Mouse (Mus musculus) forebrain, embryonic 14.5 days (tissue): ENCODE measurements around the gene Wasf2. TPM values are rescaled to one million over a fixed set of nuclear protein-coding genes. Genes with fewer than 3 reads are reported as not detected.

ENCODE experiments used
- ATAC-seq: fragments of 200-750 bp; cut with Nextera tagmentation; 2 replicates; pipeline ENCODE4 v1.8.0; 2017; ENCODE audit warnings: mild to moderate bottlenecking, moderate library complexity
- DNase-seq: peaks from one replicate; pipeline ENCODE4 v3.0.0-alpha.2; 2015; ENCODE audit warnings: low spot score
- H3K27ac ChIP-seq: fragments of 300-500 bp; sonication (generic); 2 replicates; pipeline ENCODE4 v1.5.1; 2014; ENCODE audit warnings: low read depth, mild to moderate bottlenecking, control low read depth, low read length, moderate library complexity
- H3K27me3 ChIP-seq: fragments of 300-500 bp; sonication (generic); replicated peaks from 2 replicates; pipeline ENCODE4 v1.6.1; 2014; ENCODE audit warnings: low read length, control low read depth, mixed read lengths; ENCODE audit not compliant: control insufficient read depth, insufficient read depth
- H3K36me3 ChIP-seq: fragments of 300-500 bp; sonication (generic); 2 replicates; pipeline ENCODE4 v1.6.1; 2014; ENCODE audit warnings: low read length, control low read depth; ENCODE audit not compliant: control insufficient read depth, insufficient read depth
- H3K4me1 ChIP-seq: fragments of 300-500 bp; sonication (generic); 2 replicates; pipeline ENCODE4 v1.6.1; 2014; ENCODE audit warnings: antibody characterized with exemption, low read length, control low read depth; ENCODE audit not compliant: control insufficient read depth, insufficient read depth
- H3K4me2 ChIP-seq: fragments of 300-500 bp; sonication (generic); 2 replicates; pipeline ENCODE4 v1.6.1; 2014; ENCODE audit warnings: mild to moderate bottlenecking, control low read depth, low read length
- H3K4me3 ChIP-seq: fragments of 300-500 bp; sonication (generic); 2 replicates; pipeline ENCODE4 v1.5.1; 2014; ENCODE audit warnings: low read depth, low read length, control low read depth
- H3K9ac ChIP-seq: fragments of 300-500 bp; sonication (generic); 2 replicates; pipeline ENCODE4 v1.6.1; 2014; ENCODE audit warnings: mild to moderate bottlenecking, low read length, control low read depth, moderate library complexity
- H3K9me3 ChIP-seq: fragments of 300-500 bp; sonication (generic); replicated peaks from 2 replicates; pipeline ENCODE4 v1.6.1; 2016; ENCODE audit warnings: low read length, control low read depth, mixed read lengths; ENCODE audit not compliant: control insufficient read depth
- WGBS: fragments of 180-500 bp; shearing (Covaris S2); extraction: QIAGEN DNeasy Blood & Tissue Kit; methylation state at CpG from one replicate; pipeline ENCODE4 v1.1.7; 2014; 5-methylcytosine and 5-hydroxymethylcytosine counted together
- microRNA-seq: library from miRNA; unstranded; fragments of <30 nt; microRNA quantifications from one replicate; pipeline ENCODE4, GENCODE M21; 2016
- polyA plus RNA-seq: library from polyadenylated mRNA; unstranded; fragments of >200 nt; fragmentation: Nextera tagmentation; extraction: Ambion mirVana; gene quantifications from 2 replicates; pipeline ENCODE4 v1.2.1, GENCODE M21; 2014

Wasf2 gene
- polyA plus RNA-seq, 1 experiment from 2014 or later, result 28.3 TPM

DNA sequence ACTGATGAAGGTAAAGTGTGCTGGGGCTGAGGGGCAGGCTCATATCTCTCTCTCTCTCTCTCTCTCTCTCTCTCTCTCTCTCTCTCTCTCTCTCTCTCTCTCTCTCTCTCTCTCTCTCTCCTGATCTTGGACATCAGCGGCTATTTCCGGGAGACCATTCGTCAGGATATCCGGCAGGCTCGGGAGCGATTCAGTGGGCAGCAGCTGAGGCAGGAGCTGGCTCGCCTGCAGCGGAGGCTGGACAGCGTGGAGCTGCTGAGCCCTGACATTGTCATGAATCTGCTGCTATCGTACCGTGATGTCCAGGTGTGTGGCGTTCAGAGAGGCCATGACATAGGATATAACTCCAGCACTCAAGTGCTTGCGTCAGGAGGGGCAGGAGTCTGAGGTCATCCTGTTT, 113.2 kb downstream of the Wasf2 start:
- H3K4me1 ChIP-seq, result no peaks in the 10 kb centered on the region
- no peak overlapping the region for H3K4me2 ChIP-seq
- no peak for DNase-seq
- no peaks in the 10 kb centered on the region for H3K36me3 ChIP-seq
- peaks cover 42% of the 10 kb centered on the region for H3K27me3 ChIP-seq
- 65% methylated on average over 13 of the region's 13 CpGs for WGBS
- H3K9ac ChIP-seq, result no peak overlapping the region
- no peaks in the 10 kb centered on the region for H3K9me3 ChIP-seq
- ATAC-seq, result no peak
- H3K4me3 ChIP-seq, result no peak overlapping the region
- H3K27ac ChIP-seq, result no peak overlapping the region

DNA sequence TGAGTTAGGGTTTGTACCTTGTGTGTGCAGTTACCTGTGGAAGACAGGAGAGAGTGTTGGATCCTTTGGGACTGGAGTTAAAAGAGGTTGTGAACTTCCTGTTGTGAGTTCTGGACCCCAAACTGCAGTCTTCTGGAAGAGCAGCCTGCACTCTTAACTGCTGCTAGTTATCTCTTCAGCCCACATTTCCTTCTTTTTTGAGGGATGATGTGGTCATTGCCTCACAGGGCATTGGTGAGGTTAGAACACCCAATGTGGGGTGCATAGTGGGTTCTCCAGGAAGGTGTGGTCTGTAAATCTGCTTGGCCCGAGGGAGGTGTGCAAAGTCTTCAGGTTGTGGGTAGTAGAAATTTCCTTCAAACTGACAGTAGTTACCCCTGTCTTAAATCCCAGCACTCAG, 114.0 kb downstream of the Wasf2 start:
- 96% methylated on average over 1 of the region's 1 CpGs for WGBS
- H3K27me3 ChIP-seq, result peaks cover 37% of the 10 kb centered on the region
- no peaks in the 10 kb centered on the region for H3K36me3 ChIP-seq
- no peak overlapping the region for H3K27ac ChIP-seq
- no peaks in the 10 kb centered on the region for H3K4me1 ChIP-seq
- no peak overlapping the region for H3K4me3 ChIP-seq
- H3K9ac ChIP-seq, result no peak overlapping the region
- H3K4me2 ChIP-seq, result no peak overlapping the region
- no peak for DNase-seq
- H3K9me3 ChIP-seq, result no peaks in the 10 kb centered on the region
- no peak for ATAC-seq

DNA sequence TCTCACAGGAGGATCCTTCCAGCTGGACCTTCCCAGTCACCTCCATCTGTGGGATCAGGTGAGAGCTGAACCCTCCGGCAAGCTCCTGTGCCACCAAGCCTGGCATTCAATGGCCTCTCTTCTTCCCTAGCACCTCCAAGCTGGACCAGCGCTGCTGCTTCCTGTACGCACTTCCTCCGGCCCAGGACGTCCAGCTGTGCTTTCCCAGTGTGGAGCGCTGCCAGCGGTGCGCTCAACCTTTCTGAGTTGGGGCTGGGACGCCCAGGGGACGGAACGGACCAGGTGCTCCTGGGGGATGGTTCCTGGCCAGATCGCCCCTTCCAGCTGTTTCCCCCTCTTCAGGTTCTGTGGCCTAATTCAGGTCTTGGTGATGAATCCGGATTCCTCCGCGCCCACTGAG, 116.8 kb downstream of the Wasf2 start:
- H3K4me3 ChIP-seq, result no peak overlapping the region
- ATAC-seq (no peak), DNase-seq (no peak)
- peaks cover 4% of the 10 kb centered on the region for H3K4me1 ChIP-seq
- H3K9ac ChIP-seq, result no peak overlapping the region
- WGBS, result 20% methylated on average over 15 of the region's 15 CpGs
- peaks cover 45% of the 10 kb centered on the region for H3K27me3 ChIP-seq
- H3K9me3 ChIP-seq, result no peaks in the 10 kb centered on the region
- no peaks in the 10 kb centered on the region for H3K36me3 ChIP-seq
- no peak overlapping the region for H3K27ac ChIP-seq
- no peak overlapping the region for H3K4me2 ChIP-seq

DNA sequence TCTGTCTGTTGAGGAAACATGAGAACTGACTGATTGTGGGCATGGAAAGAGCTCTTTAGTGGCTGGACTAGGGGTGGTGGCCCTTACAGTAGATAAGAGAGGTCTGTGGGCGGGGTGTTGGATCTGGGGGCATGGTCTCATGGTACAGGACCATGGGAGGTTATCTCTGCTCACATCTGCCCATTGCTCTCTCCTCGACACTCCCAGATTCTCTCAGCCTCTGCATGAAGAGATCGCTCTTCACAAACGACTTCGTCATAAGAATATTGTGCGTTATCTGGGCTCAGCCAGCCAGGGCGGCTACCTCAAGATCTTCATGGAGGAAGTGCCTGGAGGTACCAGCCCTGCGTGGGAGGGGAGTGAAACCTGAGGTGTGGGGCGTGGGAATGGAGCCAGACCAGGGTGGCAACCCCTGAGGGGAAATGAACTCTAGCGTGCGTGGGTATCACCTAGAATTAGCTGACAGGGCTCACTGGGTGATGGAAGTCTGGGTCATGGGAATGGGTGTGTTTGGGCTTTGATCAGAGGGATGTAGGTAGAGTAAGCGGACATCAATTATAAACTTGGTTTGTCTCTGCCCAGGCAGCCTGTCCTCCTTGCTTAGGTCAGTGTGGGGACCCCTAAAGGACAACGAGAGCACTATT, 117.6 kb downstream of the Wasf2 start:
- 79% methylated on average over 13 of the region's 13 CpGs for WGBS
- Histone ChIP-seq H3K9ac (no peak overlapping the region), H3K27ac (no peak overlapping the region), H3K27me3 (peaks cover 43% of the 10 kb centered on the region), H3K36me3 (no peaks in the 10 kb centered on the region), H3K4me3 (no peak overlapping the region), H3K9me3 (no peaks in the 10 kb centered on the region), H3K4me1 (peaks cover 4% of the 10 kb centered on the region), H3K4me2 (no peak overlapping the region)
- ATAC-seq, result no peak
- no peak for DNase-seq

Small RNA genes within 50 kb of the gene (microRNA-seq; reads per million reads assigned to microRNA genes)
- 0.66 reads per million for gene Mir7017

Other genes starting within 250 kb of the Wasf2 start
- 176 and 191 TPM in 2 replicates for gene Stx12, start 246.0 kb upstream of the Wasf2 start, polyA plus RNA-seq
- gene Fam76a, start 207.9 kb upstream of the Wasf2 start, polyA plus RNA-seq, result 44.2 and 47.1 TPM in 2 replicates
- gene Fgr, start 156.4 kb upstream of the Wasf2 start, polyA plus RNA-seq, result 0.23 TPM in 1 of 2 replicates, not detected in the other
- 8.6 and 12.2 TPM in 2 replicates for gene Ahdc1, start 119.2 kb upstream of the Wasf2 start, polyA plus RNA-seq
- gene Cd164l2, start 81.6 kb downstream of the Wasf2 start, polyA plus RNA-seq, result 0.43 and 1.4 TPM in 2 replicates
- 0.62 and 1.1 TPM in 2 replicates for gene Gpr3, start 82.0 kb downstream of the Wasf2 start, polyA plus RNA-seq
- gene Map3k6, start 110.3 kb downstream of the Wasf2 start, polyA plus RNA-seq, result 1.1 and 1.7 TPM in 2 replicates
- 0.32 and 0.54 TPM in 2 replicates for gene Sytl1, start 132.6 kb downstream of the Wasf2 start, polyA plus RNA-seq
- gene Tmem222, start 147.3 kb downstream of the Wasf2 start, polyA plus RNA-seq, result 125 and 131 TPM in 2 replicates
- gene Wdtc1, start 223.0 kb downstream of the Wasf2 start, polyA plus RNA-seq, result 17.5 and 18.9 TPM in 2 replicates
- 4.4 and 7.3 TPM in 2 replicates for gene Slc9a1, start 239.2 kb downstream of the Wasf2 start, polyA plus RNA-seq